Mouse (Mus musculus): Measurements from ENCODE around the gene Cdh13. TPM values are rescaled to one million over a fixed set of nuclear protein-coding genes. Genes with fewer than 3 reads are reported as not detected.

The Cdh13 gene
- polyA plus RNA-seq, 1 experiment from 2014 or later, result 2.4 TPM

- 77% methylated on average over 2 of the region's 2 CpGs for whole genome bisulfite sequencing
- DNase-seq (ENCODE audit: low spot score), result no peak
- H3K27ac ChIP-seq (replicated peaks), result no peak overlapping the region
Observed at GRCm38 (mm10) chr8:118983724-118984123, 700.2 kb downstream of the Cdh13 start.

GRCm38 (mm10) chr8:118986796-118987195, 703.3 kb downstream of the Cdh13 start:
- WGBS, result 85% methylated on average over 1 of the region's 1 CpGs
- H3K9me3 ChIP-seq, result 0 out of 2 replicates have a peak, but pooled peaks cover 5% of the 10 kb centered on the region
- H3K36me3 ChIP-seq (replicated peaks), result no peaks in the 10 kb centered on the region
- no peak overlapping the region for H3K4me3 ChIP-seq
- H3K4me1 ChIP-seq, result no peaks in the 10 kb centered on the region
- no peak for DNase-seq (ENCODE audit: low spot score)
- H3K27ac ChIP-seq (replicated peaks), result no peak overlapping the region
- no peaks in the 10 kb centered on the region for H3K27me3 ChIP-seq (replicated peaks; ENCODE audit: low read depth, poor library complexity, severe bottlenecking)

More at GRCm38 (mm10) chr8:118983724-118984123, 700.2 kb downstream of the Cdh13 start:
- H3K27me3 ChIP-seq (replicated peaks; ENCODE audit: low read depth, poor library complexity, severe bottlenecking), result no peaks in the 10 kb centered on the region
- no peak overlapping the region for H3K4me3 ChIP-seq
- no peaks in the 10 kb centered on the region for H3K36me3 ChIP-seq (replicated peaks)
- H3K9me3 ChIP-seq, result 0 out of 2 replicates have a peak, but pooled peaks cover 5% of the 10 kb centered on the region
- no peaks in the 10 kb centered on the region for H3K4me1 ChIP-seq

DNA sequence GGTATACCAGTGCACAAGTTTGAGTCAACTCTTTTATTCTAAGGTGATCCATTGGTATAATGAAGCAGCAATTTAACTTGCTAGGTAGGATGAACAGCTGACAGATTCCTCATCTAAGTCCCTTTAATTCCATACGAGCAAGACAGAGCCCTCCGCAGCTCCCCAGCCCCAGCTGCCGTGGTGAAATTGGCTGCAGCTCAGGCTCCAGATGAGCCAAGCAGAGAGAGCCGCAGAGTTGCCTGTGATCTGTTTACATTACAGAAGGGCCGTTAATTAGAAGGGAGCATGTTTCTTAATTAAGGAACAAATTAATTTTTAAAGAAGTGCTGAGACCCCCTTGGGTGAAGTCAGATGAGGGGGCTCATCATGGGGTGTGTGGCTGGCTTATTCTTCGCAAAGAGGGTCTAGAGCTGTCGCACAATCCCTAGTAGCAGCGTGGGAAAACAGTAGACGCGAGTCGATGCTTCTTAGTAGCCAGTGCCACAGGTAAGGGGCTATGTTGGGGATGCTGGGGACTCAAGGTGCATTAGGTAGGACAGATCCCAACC, 712.2 kb downstream of the Cdh13 start:
- H3K9me3 ChIP-seq, result no peaks in the 10 kb centered on the region
- H3K4me3 ChIP-seq, result no peak overlapping the region
- 88% methylated on average over 11 of the region's 11 CpGs for WGBS
- no peak overlapping the region for H3K27ac ChIP-seq (replicated peaks)
- DNase-seq (ENCODE audit: low spot score), result no peak
- no peaks in the 10 kb centered on the region for H3K4me1 ChIP-seq
- no peaks in the 10 kb centered on the region for H3K27me3 ChIP-seq (replicated peaks; ENCODE audit: low read depth, poor library complexity, severe bottlenecking)
- H3K36me3 ChIP-seq (replicated peaks), result no peaks in the 10 kb centered on the region

GRCm38 (mm10) chr8:119000595-119000994, 717.1 kb downstream of the Cdh13 start:
- H3K27me3 ChIP-seq (replicated peaks; ENCODE audit: low read depth, poor library complexity, severe bottlenecking), result no peaks in the 10 kb centered on the region
- no peaks in the 10 kb centered on the region; the same call in 1 of the 2 replicates for H3K9me3 ChIP-seq
- no peak overlapping the region for H3K4me3 ChIP-seq
- no peak for DNase-seq (ENCODE audit: low spot score)
- no peaks in the 10 kb centered on the region for H3K4me1 ChIP-seq
- 92% methylated on average over 1 of the region's 1 CpGs for WGBS
- no peak overlapping the region for H3K27ac ChIP-seq (replicated peaks)
- no peaks in the 10 kb centered on the region for H3K36me3 ChIP-seq (replicated peaks)

- H3K27ac ChIP-seq (replicated peaks), result no peak overlapping the region
- 89% methylated on average over 5 of the region's 5 CpGs for WGBS
- no peak for DNase-seq (ENCODE audit: low spot score)
Observed at GRCm38 (mm10) chr8:119004821-119005220, 721.3 kb downstream of the Cdh13 start.

DNA sequence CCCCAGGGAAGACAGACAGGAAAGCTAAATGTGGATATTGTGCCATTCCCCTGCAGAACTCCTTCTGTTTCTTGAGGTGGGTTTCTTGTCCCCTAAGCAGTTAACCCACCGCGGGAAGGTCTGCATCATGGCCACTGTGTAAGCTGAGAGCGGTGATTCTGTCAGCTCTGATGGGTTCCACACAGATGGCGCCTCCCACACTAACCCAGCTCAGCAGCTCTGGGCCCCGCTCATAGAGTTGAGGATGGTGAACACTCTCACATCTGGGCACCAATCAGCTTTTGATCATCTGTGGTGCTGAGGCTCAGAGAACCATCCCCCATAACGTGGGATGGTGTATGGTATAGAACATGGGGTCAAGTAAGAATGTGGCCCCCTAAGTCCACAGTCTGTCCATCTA, 735.1 kb downstream of the Cdh13 start:
- Histone ChIP-seq H3K36me3 (replicated peaks) (no peaks in the 10 kb centered on the region), H3K27ac (replicated peaks) (no peak overlapping the region), H3K27me3 (replicated peaks; ENCODE audit: low read depth, poor library complexity, severe bottlenecking) (no peaks in the 10 kb centered on the region), H3K4me3 (no peak overlapping the region), H3K4me1 (0 out of 2 replicates have a peak, but pooled peaks cover 5% of the 10 kb centered on the region), H3K9me3 (no peaks in the 10 kb centered on the region)
- no peak for DNase-seq (ENCODE audit: low spot score)
- WGBS, result 79% methylated on average over 6 of the region's 6 CpGs

More at GRCm38 (mm10) chr8:119004821-119005220, 721.3 kb downstream of the Cdh13 start:
- Histone ChIP-seq H3K4me3 (no peak overlapping the region), H3K27me3 (replicated peaks; ENCODE audit: low read depth, poor library complexity, severe bottlenecking) (no peaks in the 10 kb centered on the region), H3K36me3 (replicated peaks) (no peaks in the 10 kb centered on the region), H3K4me1 (no peaks in the 10 kb centered on the region), H3K9me3 (no peaks in the 10 kb centered on the region; the same call in 1 of the 2 replicates)

GRCm38 (mm10) chr8:119020781-119021180, 737.2 kb downstream of the Cdh13 start:
- Histone ChIP-seq H3K4me3 (no peak overlapping the region), H3K9me3 (no peaks in the 10 kb centered on the region), H3K27me3 (replicated peaks; ENCODE audit: low read depth, poor library complexity, severe bottlenecking) (no peaks in the 10 kb centered on the region), H3K4me1 (0 out of 2 replicates have a peak, but pooled peaks cover 5% of the 10 kb centered on the region), H3K27ac (replicated peaks) (no peak overlapping the region), H3K36me3 (replicated peaks) (no peaks in the 10 kb centered on the region)
- 87% methylated on average over 11 of the region's 11 CpGs for WGBS
- no peak for DNase-seq (ENCODE audit: low spot score)

GRCm38 (mm10) chr8:119021478-119021877, 737.9 kb downstream of the Cdh13 start:
- Histone ChIP-seq H3K4me3 (no peak overlapping the region), H3K4me1 (0 out of 2 replicates have a peak, but pooled peaks cover 5% of the 10 kb centered on the region), H3K36me3 (replicated peaks) (no peaks in the 10 kb centered on the region), H3K27ac (replicated peaks) (no peak overlapping the region), H3K27me3 (replicated peaks; ENCODE audit: low read depth, poor library complexity, severe bottlenecking) (no peaks in the 10 kb centered on the region), H3K9me3 (no peaks in the 10 kb centered on the region)
- no peak for DNase-seq (ENCODE audit: low spot score)
- WGBS, result 89% methylated on average over 11 of the region's 11 CpGs

DNA sequence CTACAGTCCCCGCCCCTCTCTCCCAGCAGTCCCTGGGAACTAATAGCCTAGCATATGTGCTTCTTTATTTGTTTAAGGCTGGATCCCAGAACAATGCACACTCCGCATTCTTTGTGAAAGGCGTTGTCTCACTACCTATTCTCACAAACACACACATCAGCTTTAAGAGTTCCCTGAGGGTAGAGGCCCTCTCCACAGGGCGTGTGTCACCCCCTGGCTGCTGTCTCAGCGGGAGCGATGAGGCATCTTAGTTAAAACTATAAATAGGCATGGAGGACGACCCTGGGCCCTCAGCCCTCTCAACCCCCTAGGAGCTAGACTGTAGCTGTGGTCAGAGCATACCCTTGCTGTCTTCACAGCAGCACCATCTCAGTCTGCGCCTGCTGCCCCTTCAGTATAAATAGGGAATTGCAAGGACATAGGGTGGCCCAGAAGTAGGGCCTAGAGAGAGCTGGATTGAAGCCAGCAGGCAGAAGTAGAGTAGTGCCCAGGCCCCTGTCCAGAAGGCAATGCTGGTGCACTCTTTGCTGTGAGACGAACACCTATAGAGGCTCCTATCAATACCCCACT, 738.9 kb downstream of the Cdh13 start:
- WGBS, result 65% methylated on average over 9 of the region's 9 CpGs
- Histone ChIP-seq H3K36me3 (replicated peaks) (no peaks in the 10 kb centered on the region), H3K4me3 (no peak overlapping the region), H3K27me3 (replicated peaks; ENCODE audit: low read depth, poor library complexity, severe bottlenecking) (no peaks in the 10 kb centered on the region), H3K27ac (replicated peaks) (no peak overlapping the region), H3K4me1 (0 out of 2 replicates have a peak, but pooled peaks cover 5% of the 10 kb centered on the region), H3K9me3 (no peaks in the 10 kb centered on the region)
- DNase-seq (ENCODE audit: low spot score), result no peak

DNA sequence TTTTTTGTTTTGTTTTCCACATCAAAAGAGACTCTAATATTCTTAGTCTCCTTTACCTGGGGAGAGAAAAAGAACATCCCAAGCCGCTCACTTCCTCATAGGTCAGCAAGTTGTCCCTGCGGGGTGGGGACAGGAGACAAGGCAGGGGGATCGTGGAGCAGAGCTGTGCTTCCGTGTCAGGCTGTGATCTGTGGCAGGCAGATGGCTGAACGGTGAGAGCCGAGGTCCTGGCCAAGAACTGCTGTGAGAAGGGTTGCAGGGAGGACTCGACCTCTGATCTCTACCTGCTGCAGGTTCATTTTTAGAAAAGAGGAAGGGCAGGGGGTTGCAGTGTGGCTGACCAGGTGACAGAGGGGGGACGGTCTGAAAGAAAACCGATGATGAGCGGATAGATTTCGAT, 749.9 kb downstream of the Cdh13 start:
- 87% methylated on average over 11 of the region's 11 CpGs for WGBS
- H3K9me3 ChIP-seq, result peaks cover 7% of the 10 kb centered on the region; the same call in 1 of the 2 replicates
- no peak overlapping the region for H3K27ac ChIP-seq (replicated peaks)
- DNase-seq (ENCODE audit: low spot score), result no peak
- H3K36me3 ChIP-seq (replicated peaks), result no peaks in the 10 kb centered on the region
- no peak overlapping the region for H3K4me3 ChIP-seq
- H3K4me1 ChIP-seq, result no peaks in the 10 kb centered on the region
- H3K27me3 ChIP-seq (replicated peaks; ENCODE audit: low read depth, poor library complexity, severe bottlenecking), result no peaks in the 10 kb centered on the region

DNA sequence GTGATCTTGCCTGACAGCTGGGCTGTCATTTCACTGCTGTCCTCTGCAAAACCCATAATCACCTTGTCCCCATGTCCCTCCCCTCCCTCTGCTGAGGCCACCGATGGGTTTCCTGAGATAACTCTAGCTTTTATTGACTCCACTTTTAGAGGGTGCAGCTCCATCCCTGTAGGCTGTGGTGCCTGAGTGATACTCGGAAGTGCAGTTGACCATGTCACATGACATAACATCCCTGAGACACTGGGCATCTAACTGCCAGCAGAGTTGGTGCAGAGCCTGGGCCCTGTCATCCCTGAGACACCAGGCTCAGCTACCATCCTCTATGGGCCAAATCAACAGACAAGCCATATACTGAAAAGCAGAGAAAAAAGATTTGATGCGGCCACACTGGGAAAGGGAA, 750.5 kb downstream of the Cdh13 start:
- no peaks in the 10 kb centered on the region for H3K4me1 ChIP-seq
- no peak overlapping the region for H3K27ac ChIP-seq (replicated peaks)
- no peak for DNase-seq (ENCODE audit: low spot score)
- no peaks in the 10 kb centered on the region for H3K27me3 ChIP-seq (replicated peaks; ENCODE audit: low read depth, poor library complexity, severe bottlenecking)
- peaks cover 7% of the 10 kb centered on the region; the same call in 1 of the 2 replicates for H3K9me3 ChIP-seq
- 85% methylated on average over 3 of the region's 3 CpGs for WGBS
- no peak overlapping the region for H3K4me3 ChIP-seq
- no peaks in the 10 kb centered on the region for H3K36me3 ChIP-seq (replicated peaks)

DNA sequence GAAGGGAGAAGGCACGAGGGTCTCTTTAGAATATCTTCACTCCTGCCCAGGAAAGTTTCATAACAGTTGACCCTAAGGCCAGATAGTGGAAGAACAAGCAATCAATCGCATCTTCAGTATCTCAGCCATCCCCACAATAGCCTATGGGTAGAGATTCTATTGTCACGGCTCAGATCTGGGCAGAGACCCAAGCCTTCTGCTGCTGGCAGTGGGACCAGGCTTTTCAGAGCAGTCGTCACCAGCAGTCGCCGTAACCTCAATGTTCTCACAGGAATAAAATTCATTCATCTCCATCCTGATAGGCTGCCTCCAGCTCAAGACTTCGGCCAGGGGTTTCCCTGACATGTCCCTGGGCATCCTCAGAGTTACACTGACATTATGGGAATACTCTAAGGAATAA, 751.6 kb downstream of the Cdh13 start:
- no peaks in the 10 kb centered on the region for H3K27me3 ChIP-seq (replicated peaks; ENCODE audit: low read depth, poor library complexity, severe bottlenecking)
- H3K9me3 ChIP-seq, result peaks cover 7% of the 10 kb centered on the region; the same call in 1 of the 2 replicates
- no peak overlapping the region for H3K27ac ChIP-seq (replicated peaks)
- no peak for DNase-seq (ENCODE audit: low spot score)
- H3K4me1 ChIP-seq, result no peaks in the 10 kb centered on the region
- no peaks in the 10 kb centered on the region for H3K36me3 ChIP-seq (replicated peaks)
- H3K4me3 ChIP-seq, result no peak overlapping the region
- WGBS, result 90% methylated on average over 7 of the region's 7 CpGs

GRCm38 (mm10) chr8:119037571-119037970, 754.0 kb downstream of the Cdh13 start:
- WGBS, result 91% methylated on average over 11 of the region's 11 CpGs
- no peak for DNase-seq (ENCODE audit: low spot score)
- H3K36me3 ChIP-seq (replicated peaks), result no peaks in the 10 kb centered on the region
- H3K9me3 ChIP-seq, result no peaks in the 10 kb centered on the region
- no peaks in the 10 kb centered on the region for H3K4me1 ChIP-seq
- no peaks in the 10 kb centered on the region for H3K27me3 ChIP-seq (replicated peaks; ENCODE audit: low read depth, poor library complexity, severe bottlenecking)
- no peak overlapping the region for H3K27ac ChIP-seq (replicated peaks)
- H3K4me3 ChIP-seq, result no peak overlapping the region
